Mouse (Mus musculus): ENCODE measurements around the gene Spock1. TPM values are rescaled to one million over a fixed set of nuclear protein-coding genes. Genes with fewer than 3 reads are reported as not detected.

Gene Spock1
- polyA plus RNA-seq, 1 experiment, result 0.23 TPM

GRCm38 (mm10) chr13:57444977-57445376, 463.2 kb downstream of the Spock1 start:
- H3K27ac ChIP-seq (ENCODE audit: insufficient read depth, low read depth, low read length), result no peak overlapping the region
- no peaks in the 10 kb centered on the region for H3K36me3 ChIP-seq (ENCODE audit: control insufficient read depth, insufficient read depth, low read length)
- no peaks in the 10 kb centered on the region for H3K27me3 ChIP-seq (ENCODE audit: control insufficient read depth, insufficient read depth, low read length)
- no peaks in the 10 kb centered on the region for H3K4me1 ChIP-seq (ENCODE audit: control insufficient read depth, insufficient read depth, insufficient read length, low read length)
- H3K4me3 ChIP-seq (ENCODE audit: low read depth, low read length), result no peak overlapping the region
- WGBS, result 69% methylated on average over 3 of the region's 3 CpGs
- TF ChIP-seq CTCF (IDR thresholded peaks at IDR 0.05; ENCODE audit: extremely low read depth, insufficient read length, insufficient replicate concordance, low read depth, low read length) (no peak), POLR2A (IDR thresholded peaks at IDR 0.05; ENCODE audit: low read depth, low read length) (no peak)

GRCm38 (mm10) chr13:57440111-57440510, 468.0 kb downstream of the Spock1 start:
- Histone ChIP-seq H3K4me3 (ENCODE audit: low read depth, low read length) (no peak overlapping the region), H3K27me3 (ENCODE audit: control insufficient read depth, insufficient read depth, low read length) (no peaks in the 10 kb centered on the region), H3K36me3 (ENCODE audit: control insufficient read depth, insufficient read depth, low read length) (no peaks in the 10 kb centered on the region), H3K27ac (ENCODE audit: insufficient read depth, low read depth, low read length) (no peak overlapping the region), H3K4me1 (ENCODE audit: control insufficient read depth, insufficient read depth, insufficient read length, low read length) (no peaks in the 10 kb centered on the region)
- TF ChIP-seq CTCF (IDR thresholded peaks at IDR 0.05; ENCODE audit: extremely low read depth, insufficient read length, insufficient replicate concordance, low read depth, low read length) (no peak), POLR2A (IDR thresholded peaks at IDR 0.05; ENCODE audit: low read depth, low read length) (no peak)
- 84% methylated on average over 7 of the region's 7 CpGs for WGBS

- 88% methylated on average over 10 of the region's 10 CpGs for WGBS
- Histone ChIP-seq H3K4me1 (ENCODE audit: control insufficient read depth, insufficient read depth, insufficient read length, low read length) (no peaks in the 10 kb centered on the region), H3K27ac (ENCODE audit: insufficient read depth, low read depth, low read length) (no peak overlapping the region), H3K4me3 (ENCODE audit: low read depth, low read length) (no peak overlapping the region), H3K36me3 (ENCODE audit: control insufficient read depth, insufficient read depth, low read length) (no peaks in the 10 kb centered on the region), H3K27me3 (ENCODE audit: control insufficient read depth, insufficient read depth, low read length) (no peaks in the 10 kb centered on the region)
- TF ChIP-seq POLR2A (IDR thresholded peaks at IDR 0.05; ENCODE audit: low read depth, low read length) (no peak), CTCF (IDR thresholded peaks at IDR 0.05; ENCODE audit: extremely low read depth, insufficient read length, insufficient replicate concordance, low read depth, low read length) (no peak)
Measured at GRCm38 (mm10) chr13:57435726-57436220, 472.4 kb downstream of the Spock1 start.

- no peak for TF ChIP-seq POLR2A (IDR thresholded peaks at IDR 0.05; ENCODE audit: low read depth, low read length)
- TF ChIP-seq CTCF (IDR thresholded peaks at IDR 0.05; ENCODE audit: extremely low read depth, insufficient read length, insufficient replicate concordance, low read depth, low read length), result no peak
- 85% methylated on average over 4 of the region's 4 CpGs for WGBS
- Histone ChIP-seq H3K36me3 (ENCODE audit: control insufficient read depth, insufficient read depth, low read length) (no peaks in the 10 kb centered on the region), H3K4me3 (ENCODE audit: low read depth, low read length) (no peak overlapping the region), H3K4me1 (ENCODE audit: control insufficient read depth, insufficient read depth, insufficient read length, low read length) (no peaks in the 10 kb centered on the region), H3K27me3 (ENCODE audit: control insufficient read depth, insufficient read depth, low read length) (no peaks in the 10 kb centered on the region), H3K27ac (ENCODE audit: insufficient read depth, low read depth, low read length) (no peak overlapping the region)
Measured at GRCm38 (mm10) chr13:57433848-57434247, 474.3 kb downstream of the Spock1 start.

- no peaks in the 10 kb centered on the region for H3K4me1 ChIP-seq (ENCODE audit: control insufficient read depth, insufficient read depth, insufficient read length, low read length)
- WGBS, result 95% methylated on average over 4 of the region's 4 CpGs
- H3K4me3 ChIP-seq (ENCODE audit: low read depth, low read length), result no peak overlapping the region
- no peaks in the 10 kb centered on the region for H3K27me3 ChIP-seq (ENCODE audit: control insufficient read depth, insufficient read depth, low read length)
- H3K27ac ChIP-seq (ENCODE audit: insufficient read depth, low read depth, low read length), result no peak overlapping the region
- no peak for TF ChIP-seq CTCF (IDR thresholded peaks at IDR 0.05; ENCODE audit: extremely low read depth, insufficient read length, insufficient replicate concordance, low read depth, low read length)
- TF ChIP-seq POLR2A (IDR thresholded peaks at IDR 0.05; ENCODE audit: low read depth, low read length), result no peak
- H3K36me3 ChIP-seq (ENCODE audit: control insufficient read depth, insufficient read depth, low read length), result no peaks in the 10 kb centered on the region
Measured at GRCm38 (mm10) chr13:57431815-57432214, 476.3 kb downstream of the Spock1 start.

- H3K4me1 ChIP-seq (ENCODE audit: control insufficient read depth, insufficient read depth, insufficient read length, low read length), result no peaks in the 10 kb centered on the region
- H3K4me3 ChIP-seq (ENCODE audit: low read depth, low read length), result no peak overlapping the region
- no peaks in the 10 kb centered on the region for H3K36me3 ChIP-seq (ENCODE audit: control insufficient read depth, insufficient read depth, low read length)
- 78% methylated on average over 14 of the region's 14 CpGs for whole genome bisulfite sequencing
- no peaks in the 10 kb centered on the region for H3K27me3 ChIP-seq (ENCODE audit: control insufficient read depth, insufficient read depth, low read length)
- H3K27ac ChIP-seq (ENCODE audit: insufficient read depth, low read depth, low read length), result no peak overlapping the region
- no peak for TF ChIP-seq POLR2A (IDR thresholded peaks at IDR 0.05; ENCODE audit: low read depth, low read length)
- TF ChIP-seq CTCF (IDR thresholded peaks at IDR 0.05; ENCODE audit: extremely low read depth, insufficient read length, insufficient replicate concordance, low read depth, low read length), result no peak
Measured at GRCm38 (mm10) chr13:57428840-57429239, 479.3 kb downstream of the Spock1 start.

GRCm38 (mm10) chr13:57418781-57419180, 489.4 kb downstream of the Spock1 start:
- Histone ChIP-seq H3K4me3 (ENCODE audit: low read depth, low read length) (no peak overlapping the region), H3K27ac (ENCODE audit: insufficient read depth, low read depth, low read length) (no peak overlapping the region), H3K36me3 (ENCODE audit: control insufficient read depth, insufficient read depth, low read length) (no peaks in the 10 kb centered on the region), H3K4me1 (ENCODE audit: control insufficient read depth, insufficient read depth, insufficient read length, low read length) (no peaks in the 10 kb centered on the region), H3K27me3 (ENCODE audit: control insufficient read depth, insufficient read depth, low read length) (no peaks in the 10 kb centered on the region)
- 87% methylated on average over 5 of the region's 5 CpGs for WGBS
- TF ChIP-seq POLR2A (IDR thresholded peaks at IDR 0.05; ENCODE audit: low read depth, low read length) (no peak), CTCF (IDR thresholded peaks at IDR 0.05; ENCODE audit: extremely low read depth, insufficient read length, insufficient replicate concordance, low read depth, low read length) (no peak)

All from small intestine, adult 2 months (tissue).